Mouse (Mus musculus) thymus, adult 2 months (tissue): ENCODE results near the gene Dnajc11.
A peak's percentile ranks its signal among the peaks of the same experiment; 100 is the strongest.

ENCODE experiments used
- CTCF ChIP-seq: fragments of 200-500 bp; IDR thresholded peaks from 2 replicates; pipeline ENCODE4 v1.5.1; 2012; ENCODE audit warnings: mild to moderate bottlenecking, control low read depth, low read length, moderate library complexity, borderline replicate concordance; ENCODE audit not compliant: control insufficient read depth, poor library complexity, insufficient read depth; ENCODE audit errors: extremely low read depth
- POLR2A ChIP-seq: fragments of 200-500 bp; IDR thresholded peaks from 2 replicates; pipeline ENCODE4 v1.6.1; 2012; ENCODE audit warnings: mild to moderate bottlenecking, low read length, control low read depth, moderate library complexity; ENCODE audit not compliant: control insufficient read depth, poor library complexity, insufficient read depth; ENCODE audit errors: extremely low read depth

DNA sequence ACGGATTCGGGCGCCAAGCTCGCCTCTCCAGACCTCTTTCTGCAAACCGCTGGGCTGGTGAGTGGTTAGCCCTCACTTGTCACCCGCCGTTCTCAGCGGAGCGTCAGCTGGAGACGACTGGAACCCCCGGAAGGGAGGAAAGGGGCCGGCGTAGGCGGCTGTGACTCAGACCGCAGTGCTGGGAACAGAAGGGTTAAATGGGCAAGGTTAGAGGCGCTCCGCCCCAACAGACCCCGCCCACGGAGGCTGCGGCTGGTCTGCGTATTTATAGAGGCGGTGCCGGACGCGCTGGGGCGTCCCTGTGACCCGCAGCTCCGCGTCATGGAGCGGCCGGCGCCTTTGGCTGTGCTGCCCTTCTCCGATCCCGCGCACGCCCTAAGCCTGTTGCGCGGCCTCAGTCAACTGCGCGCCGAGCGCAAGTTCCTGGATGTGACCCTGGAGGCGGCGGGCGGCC is 75.2 kb downstream of the Dnajc11 start, which contains the start of gene Klhl21:
- TF ChIP-seq POLR2A (peak; percentile 88), CTCF (peak; percentile 44; the same call in 1 of the 2 replicates)
